Mouse (Mus musculus) lung, adult 18-20 months (tissue): ENCODE results near the gene Zfp423.
A peak's percentile ranks its signal among the peaks of the same experiment; 100 is the strongest.

Experiments
- DNase-seq, 2 experiments: peaks; one replicate each; pipeline ENCODE4 v3.0.0; 2022; ENCODE audit warnings: mixed read lengths in 2 of 2

Zfp423 gene

DNA sequence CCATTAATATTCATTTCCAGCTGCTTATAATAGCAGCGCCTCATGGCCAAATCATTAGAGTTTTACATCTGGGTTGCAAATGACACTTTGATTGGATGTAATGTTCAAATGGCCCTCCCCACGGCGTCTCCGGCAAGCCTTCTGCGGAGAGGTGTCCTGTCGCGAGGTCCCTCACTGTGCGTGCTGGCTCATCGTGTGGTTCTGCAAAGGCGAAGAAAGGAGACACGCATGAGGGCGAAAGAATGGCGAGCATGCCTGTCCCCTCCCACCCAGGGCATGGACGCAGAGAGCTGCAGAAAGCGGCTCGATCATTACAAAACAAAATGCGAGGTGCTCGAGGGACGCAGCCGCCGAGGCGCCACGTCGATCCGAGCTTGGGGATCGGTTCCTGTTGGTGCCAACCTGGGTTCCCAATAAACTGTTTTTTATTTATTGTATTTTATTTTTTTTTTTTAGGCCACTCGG lies 297.1 kb downstream of the Zfp423 start:
- no peak for DNase-seq

DNA sequence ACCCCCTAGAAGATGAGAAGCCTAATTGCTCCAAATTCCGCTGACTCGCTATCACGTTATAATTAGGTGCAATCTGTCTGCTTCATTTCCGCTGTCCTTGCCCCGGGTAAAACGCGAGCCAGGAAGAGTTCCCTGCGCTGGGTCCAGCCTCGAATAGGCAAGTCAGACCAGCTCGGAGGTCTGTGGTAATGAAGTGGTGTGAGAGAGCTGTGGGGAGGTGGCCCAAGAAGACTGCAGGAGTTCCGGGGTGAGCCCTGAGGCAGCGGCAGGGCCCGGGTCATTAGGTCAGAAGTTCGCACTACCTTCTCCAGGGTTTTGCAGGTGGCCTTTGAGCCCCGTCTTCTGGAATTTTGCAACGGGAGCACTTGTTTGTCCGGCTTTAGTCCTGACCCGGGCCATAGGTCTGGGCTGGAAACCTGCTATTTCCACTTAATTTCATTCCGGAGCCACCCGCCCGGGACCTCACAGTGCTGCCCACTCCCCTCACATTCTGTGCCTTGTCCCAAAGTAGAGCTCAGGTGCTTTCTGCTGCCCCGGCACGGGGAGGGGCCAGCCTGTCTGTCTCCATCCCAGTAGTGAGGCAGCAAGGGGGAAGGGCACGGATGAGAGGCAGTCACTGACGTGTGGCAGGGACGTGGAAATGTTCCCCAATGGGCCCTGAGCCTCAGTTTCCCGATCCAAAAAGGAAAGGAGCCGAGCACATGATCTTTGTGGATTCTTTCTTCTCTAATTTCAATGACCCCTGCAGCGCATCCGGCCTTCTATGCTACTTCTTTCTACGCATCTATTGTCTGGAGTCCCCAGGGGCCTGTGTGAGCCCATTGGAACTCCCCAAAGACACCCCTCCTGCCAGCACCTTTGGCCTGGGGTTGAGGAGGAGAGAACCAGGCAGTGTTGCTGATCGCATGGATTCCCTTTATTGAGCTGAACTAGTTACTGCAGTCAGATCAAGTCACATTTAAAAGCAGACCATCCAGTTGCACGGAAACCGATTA lies 298.2 kb downstream of the Zfp423 start:
- no peak for DNase-seq

DNA sequence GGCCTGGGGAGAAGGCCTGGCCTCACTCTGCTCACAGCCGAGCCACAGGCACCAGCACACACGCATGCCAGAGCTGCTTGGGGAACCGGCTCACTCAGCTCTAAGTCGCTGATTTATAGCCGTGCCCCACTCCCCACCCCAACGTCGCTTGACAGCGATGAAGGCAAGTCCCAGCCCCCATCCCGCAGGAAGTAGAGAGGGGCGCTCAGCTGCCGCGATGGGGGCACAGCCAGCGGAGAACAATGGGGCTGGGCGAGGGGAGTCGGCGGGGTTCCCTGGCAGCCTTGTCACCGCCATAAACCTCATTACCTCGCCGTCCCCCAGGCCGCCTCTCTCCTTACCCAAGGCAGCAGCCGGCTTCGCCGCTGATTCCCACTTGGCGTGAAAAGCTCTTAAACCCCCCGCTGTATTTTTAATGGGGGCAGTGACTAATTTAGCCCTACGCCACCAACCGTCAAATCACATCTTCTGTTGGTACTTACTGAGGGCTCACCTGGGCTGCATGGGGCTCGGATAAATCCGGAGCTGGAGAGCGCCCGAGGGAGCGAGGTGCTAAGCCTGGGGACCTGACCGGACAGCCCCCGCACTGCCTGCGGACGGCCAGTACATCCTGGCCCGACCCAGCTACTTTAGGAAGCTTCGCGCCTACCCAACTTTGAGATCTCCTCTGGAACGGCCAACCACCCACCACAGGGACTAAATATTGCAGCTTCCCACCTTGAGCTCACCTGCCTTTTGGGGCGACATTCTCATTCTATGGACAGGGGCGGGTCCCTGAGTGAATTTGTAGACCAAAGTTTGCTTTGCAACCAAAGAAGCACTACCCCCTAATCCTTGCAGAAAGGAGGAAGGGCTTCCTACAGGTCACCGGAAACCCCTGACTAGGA lies 299.1 kb downstream of the Zfp423 start:
- DNase-seq: no peak

DNA sequence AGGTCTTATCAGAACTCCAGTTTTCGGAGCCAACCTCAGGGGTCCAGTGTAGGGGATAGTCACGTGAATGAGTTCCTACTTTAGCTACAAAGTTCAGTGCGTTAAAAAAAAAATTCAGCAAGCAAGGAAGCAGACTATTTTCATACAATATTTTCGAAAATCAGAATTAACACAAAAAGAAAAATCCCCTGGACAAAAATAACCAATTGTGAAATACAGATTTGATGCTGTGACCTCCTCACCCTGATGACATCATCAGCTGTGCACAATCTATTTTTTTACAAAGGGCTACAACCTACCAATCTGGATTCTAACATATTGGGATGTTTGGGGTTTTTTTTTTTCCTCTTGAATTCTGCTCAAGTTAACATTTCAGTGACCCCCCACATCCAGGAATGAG lies 301.9 kb downstream of the Zfp423 start:
- no peak for DNase-seq

DNA sequence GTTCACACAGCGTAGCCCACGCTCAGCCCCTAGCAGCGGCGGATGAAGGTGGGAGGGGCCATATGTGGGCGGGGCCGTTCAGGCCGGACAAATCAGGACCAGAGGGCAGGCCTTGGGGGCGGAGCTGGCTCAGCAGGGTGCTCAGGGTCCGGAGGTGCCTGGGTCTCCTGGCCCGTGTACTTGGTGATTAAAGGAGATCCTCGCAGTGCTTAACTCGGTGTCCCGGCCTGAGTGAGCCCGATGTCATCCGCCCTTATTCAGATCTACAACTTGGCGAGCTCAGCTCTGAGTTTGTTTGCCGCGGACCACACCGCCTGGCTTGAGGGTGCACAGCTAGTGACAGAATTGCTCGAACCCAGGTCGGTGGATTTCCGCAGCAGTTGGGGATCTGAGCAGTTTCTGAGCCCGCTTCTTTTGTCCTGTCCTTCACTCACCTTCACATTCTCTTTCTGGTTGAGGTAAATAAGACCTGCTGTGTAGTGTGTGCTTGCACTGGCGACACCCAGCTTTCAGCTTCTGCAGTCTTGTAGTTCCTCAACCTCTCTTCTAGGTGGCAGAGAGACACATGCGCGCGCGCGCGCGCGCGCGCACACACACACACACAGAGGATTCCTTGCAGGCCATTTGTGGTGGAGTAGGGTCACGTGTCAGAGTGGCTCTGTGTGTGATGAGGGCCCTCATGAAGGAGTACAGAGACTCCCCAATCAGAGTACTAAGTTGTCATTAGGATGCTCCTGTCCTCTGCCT lies 302.7 kb downstream of the Zfp423 start:
- DNase-seq: peak; percentile 60

DNA sequence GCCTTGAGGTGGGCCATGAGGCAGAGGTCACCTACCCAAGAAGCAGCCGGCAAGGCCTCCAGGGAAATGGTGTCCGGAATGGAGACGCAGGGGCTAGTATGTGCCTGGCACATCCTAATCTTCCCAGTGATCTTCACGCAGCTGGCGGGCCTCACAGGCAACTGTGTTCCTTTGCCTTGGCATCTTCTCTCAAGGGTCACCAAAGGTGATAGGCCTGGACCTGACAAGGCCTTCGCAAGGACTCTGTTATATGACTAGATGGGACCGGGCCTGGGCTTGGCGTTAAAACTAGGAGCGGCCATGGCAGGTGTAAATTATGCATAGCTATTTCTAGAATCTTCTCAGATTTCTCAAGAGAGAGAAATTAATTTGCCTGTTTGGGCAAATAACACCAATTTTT lies 303.4 kb downstream of the Zfp423 start:
- no peak for DNase-seq

DNA sequence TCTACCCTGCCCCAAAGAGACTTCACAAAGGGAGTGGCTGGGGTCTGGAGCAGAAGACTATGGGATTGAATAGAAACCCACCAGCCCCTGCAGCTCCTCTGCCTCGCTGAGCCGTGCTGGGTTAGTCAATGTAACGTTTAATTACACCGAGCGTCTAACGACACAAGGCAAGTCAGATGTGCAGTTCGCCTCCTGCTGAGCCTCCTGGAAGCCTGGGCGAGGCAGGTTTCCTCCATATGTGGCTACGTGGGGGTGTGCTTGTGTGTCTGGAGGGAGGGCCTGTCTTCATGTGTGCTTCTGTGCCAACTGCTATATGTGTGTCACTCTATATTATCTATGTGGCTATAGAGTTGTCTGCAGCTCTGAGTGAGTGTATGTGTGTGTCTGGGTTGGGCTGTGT lies 311.6 kb downstream of the Zfp423 start:
- DNase-seq: no peak

DNA sequence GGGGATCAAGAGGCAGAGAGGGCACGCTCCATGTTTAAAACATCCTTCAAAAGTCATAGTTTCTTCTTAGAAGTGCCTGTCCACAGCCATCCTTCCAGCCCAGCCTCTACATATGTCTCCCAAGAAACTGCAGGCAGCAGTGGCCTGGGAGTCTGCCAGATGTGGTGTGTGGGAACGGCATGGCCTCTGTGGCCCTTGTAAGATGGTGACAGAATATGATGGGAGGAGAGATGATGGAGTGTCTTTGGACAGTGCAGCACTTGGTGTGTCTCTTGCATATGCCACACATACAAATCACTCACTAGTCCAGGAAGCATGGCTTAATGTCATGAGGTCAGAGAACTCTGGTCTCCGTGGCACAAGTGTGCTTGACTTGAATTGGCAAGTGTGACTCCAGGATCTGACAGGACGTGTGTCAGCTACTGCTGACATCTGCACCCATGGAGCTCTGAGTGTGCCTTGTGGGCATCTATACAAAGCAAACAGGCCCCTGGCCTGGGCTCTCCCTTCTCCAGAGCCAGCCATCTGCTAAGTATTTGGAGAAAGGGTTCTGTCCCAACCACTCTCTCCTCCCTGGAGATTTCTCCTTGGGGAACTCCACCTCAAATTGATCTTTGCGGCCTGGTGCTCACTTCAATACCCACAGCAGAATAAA lies 313.4 kb downstream of the Zfp423 start:
- DNase-seq: no peak

DNA sequence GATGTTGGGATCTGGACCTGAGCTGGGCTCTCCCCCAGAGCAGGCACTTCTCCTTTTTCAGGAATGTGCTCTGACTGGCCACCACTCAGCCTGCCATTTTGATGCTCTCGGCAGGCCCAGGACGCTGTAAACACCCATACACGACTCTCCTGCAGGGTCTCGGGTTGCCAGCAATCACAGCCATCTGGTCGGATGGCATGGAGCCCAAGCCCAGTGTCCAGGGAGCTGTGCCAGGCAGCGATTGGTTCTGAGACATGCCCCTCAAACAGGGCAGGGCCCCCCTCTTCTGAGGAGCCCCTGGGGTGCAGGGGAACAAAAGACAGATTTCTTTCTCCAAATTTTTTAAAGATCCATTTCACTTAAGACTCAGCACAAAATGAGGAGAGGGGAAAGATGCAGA lies 314.0 kb downstream of the Zfp423 start:
- DNase-seq: no peak

DNA sequence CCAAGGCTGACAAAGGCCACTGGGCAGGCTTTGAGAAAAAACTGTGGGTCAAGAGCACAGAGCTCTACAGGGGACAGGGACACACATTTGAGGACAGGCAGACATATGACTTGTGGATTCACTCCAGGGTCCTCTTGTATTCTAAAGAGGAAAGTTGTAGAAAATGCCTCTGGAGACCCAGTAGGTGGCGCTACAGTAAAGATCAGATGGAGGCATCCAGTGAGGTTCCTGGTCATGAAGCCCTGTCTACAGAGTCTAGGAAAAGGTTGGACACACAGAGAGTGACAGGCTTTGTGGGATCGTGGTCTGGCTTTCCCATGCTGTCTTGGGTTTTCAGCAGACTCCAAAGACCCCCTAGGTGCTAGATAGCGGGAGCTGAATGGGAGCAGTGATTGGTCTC lies 318.5 kb downstream of the Zfp423 start:
- DNase-seq: no peak

DNA sequence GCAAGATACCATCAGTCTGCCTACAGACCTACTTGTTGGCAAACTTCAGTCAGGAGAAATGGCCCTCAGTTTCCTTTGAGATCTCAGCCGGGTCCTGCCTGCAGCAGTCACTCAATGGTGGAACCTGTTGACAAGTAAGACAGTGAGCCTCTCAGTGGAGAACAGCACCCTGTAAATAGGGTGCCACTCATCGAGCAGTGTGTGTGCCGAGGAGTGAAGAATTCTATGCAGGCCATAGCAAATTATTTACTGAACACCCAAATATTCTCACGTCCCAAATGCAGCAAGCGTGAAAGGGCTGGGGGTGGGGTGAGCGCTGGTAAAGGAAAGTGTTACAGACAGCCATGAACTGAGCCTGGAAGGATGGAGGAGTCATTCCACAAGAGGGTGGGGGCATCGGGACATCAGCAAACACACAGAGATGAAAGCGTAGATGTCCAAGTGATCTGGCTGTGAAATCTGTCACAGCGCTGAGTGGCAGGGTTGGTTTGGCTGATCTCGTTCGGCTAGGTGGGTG lies 323.1 kb downstream of the Zfp423 start:
- DNase-seq: no peak

DNA sequence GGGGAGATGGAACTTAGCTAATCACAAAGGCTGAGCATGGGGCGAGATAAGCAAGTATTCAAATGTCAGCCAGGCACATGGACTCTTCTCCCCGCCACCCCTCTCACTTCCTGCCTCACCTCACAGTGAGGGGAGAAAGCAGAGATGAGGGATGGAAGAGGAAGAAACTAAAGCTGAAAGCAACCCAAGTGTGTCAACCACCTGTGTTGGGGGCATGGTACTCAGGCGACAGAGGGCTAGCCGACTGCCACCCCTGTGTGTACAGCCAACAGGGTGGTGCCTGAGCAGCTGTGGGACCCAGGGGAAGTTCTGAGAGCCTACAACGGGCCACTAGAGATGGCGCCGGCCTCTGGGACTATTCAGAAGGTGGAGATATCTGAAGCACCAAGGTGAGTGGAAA lies 327.6 kb downstream of the Zfp423 start:
- DNase-seq: no peak

DNA sequence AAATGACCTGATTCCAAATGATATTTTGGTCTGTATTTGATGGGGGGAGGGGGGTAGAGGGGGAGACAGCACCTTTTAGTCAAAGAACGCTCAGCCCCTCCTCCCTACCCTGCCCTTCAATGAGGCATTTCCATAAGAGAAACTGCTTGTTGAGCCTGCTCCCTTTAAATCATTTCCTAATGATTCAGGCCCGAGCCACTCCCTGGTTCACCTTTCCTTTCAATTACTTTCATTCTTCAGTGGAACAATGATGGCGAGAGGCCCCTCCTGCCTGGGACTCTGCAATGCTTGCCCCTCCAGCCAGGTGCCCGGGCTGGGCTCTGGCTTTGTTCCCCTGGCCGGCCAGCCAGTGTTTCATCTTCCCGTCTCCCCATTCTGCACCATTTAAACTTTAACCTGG lies 329.7 kb downstream of the Zfp423 start:
- DNase-seq: no peak

DNA sequence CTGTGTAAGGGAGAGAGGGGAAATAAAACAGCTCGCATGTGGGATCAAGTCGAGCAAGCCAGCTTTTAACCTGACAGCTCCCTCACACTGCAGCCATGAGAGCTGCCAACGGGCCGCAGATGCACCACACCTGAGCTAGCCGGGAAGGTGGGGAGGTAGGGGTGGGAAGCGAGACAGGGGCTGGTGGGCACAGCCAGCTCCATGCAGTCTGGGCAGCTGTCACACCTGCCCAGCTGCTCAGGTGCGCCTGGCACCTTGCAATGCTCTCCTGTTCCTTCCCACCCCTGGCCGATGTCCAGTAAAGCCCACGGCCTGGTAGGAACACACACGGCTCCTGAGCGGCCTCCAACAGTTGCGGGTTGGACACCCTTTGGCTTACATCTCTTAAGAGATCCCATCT lies 338.2 kb downstream of the Zfp423 start:
- no peak for DNase-seq

DNA sequence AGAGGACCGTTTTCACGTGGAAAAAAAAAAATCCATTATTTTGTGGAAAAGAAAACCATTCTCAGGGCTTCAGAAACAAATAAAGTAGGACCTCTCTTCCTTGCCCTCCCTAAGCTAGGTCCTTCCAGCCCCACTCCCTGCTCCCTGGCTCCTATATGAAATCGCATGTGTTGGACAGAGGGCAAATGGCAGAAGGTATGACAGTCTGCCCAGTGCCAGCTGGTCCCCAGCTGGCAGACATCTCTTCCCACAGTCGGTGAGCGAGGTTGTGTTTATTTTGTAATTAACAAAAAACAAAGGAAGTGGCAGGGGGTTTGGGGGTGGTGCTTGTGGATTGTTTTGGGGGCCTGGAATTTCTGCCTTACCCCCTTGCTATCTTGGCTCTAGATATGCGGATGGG lies 339.2 kb downstream of the Zfp423 start:
- no peak for DNase-seq

DNA sequence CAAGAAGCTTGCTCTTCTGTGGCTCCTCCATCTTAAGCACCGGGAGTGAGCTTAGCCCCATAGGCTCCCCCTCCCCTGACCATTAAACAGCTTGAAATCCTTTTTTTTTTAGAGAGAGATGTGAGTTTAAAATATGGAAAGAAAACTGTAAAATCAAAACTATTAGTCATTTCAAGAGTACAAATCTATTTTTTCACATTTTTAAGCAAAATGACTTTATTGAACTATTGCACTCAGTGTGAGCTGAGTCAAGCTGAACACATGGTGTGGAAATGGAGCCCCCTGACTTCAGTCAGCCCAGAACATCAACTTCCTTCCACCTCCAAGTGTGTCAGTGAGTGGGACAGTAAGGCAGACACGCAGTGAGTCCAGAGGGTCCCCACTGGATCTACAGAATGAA lies 339.9 kb downstream of the Zfp423 start:
- no peak for DNase-seq

DNA sequence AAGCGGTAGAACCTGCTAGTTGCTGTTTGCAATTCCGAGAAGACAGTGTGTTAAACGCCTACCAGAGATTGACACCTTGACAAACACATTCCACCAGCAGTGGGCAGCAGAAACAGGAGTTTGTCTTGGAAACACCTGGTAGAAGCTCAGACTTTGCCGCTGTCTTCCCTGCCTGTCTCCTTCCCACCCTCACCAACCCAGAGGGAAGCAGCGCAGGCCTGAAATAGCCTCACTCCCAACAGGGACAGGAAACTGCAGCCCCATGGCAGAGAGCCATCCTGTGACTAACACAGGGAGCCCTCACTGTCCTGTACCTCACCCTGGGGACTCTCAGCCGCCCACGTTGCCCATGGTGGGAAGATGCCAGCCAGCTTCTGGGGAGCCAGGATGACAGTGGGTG lies 340.3 kb downstream of the Zfp423 start:
- no peak for DNase-seq

DNA sequence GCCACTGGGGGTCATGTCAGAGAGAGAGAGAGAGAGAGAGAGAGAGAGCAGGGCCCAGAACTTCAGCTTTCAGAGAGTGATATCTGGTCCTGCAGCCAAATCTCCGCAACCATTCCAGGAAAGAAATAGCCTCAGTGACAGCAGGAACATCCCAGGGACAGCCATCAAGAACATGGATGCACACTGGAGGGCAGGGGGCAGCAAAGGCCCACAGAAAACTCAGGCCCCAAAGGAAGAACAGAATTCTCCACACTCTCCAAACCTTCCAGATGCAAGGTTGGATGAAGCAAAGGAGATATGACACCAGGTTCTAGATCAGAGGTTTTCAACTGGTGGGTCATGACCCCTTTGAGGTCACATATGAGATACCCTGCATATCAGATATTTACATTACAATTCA lies 345.7 kb downstream of the Zfp423 start:
- DNase-seq: no peak
